Mouse (Mus musculus): ENCODE results near the gene Sall4.
A peak's percentile ranks its signal among the peaks of the same experiment; 100 is the strongest.

Sall4 gene

GRCm38 (mm10) chr2:168767582-168767981 is at the start of gene Sall4:
Gene Sall4, minus strand, starts transcription at chr2:168767943.
- DNase-seq (ENCODE audit: low spot score in 2 of 2) = no peak

GRCm38 (mm10) chr2:168813243-168813642 is 45.5 kb upstream of the Sall4 start:
- DNase-seq (ENCODE audit: low spot score in 2 of 2) = no peak

- DNase-seq (ENCODE audit: low spot score in 2 of 2) = no peak
Observed at GRCm38 (mm10) chr2:168809895-168810294, 42.2 kb upstream of the Sall4 start.

GRCm38 (mm10) chr2:168807681-168808080 is 39.9 kb upstream of the Sall4 start:
- no peak for DNase-seq (ENCODE audit: low spot score in 2 of 2)

- no peak for DNase-seq (ENCODE audit: low spot score in 2 of 2)
Observed at GRCm38 (mm10) chr2:168803849-168804248, 36.1 kb upstream of the Sall4 start.

GRCm38 (mm10) chr2:168799326-168799725 is 31.6 kb upstream of the Sall4 start:
- no peak for DNase-seq (ENCODE audit: low spot score in 2 of 2)

- peak; percentile 20 for DNase-seq (ENCODE audit: low spot score in 2 of 2)
Observed at GRCm38 (mm10) chr2:168798921-168799320, 31.2 kb upstream of the Sall4 start.

GRCm38 (mm10) chr2:168791115-168791802 is 23.5 kb upstream of the Sall4 start:
- no peak for DNase-seq (ENCODE audit: low spot score in 2 of 2)

GRCm38 (mm10) chr2:168786174-168786573 is 18.4 kb upstream of the Sall4 start:
- no peak for DNase-seq (ENCODE audit: low spot score in 2 of 2)

- no peak for DNase-seq (ENCODE audit: low spot score in 2 of 2)
Observed at GRCm38 (mm10) chr2:168780596-168780995, 12.9 kb upstream of the Sall4 start.

GRCm38 (mm10) chr2:168780024-168780423 is 12.3 kb upstream of the Sall4 start:
- DNase-seq (ENCODE audit: low spot score in 2 of 2) = no peak

- DNase-seq (ENCODE audit: low spot score in 2 of 2) = no peak
Observed at GRCm38 (mm10) chr2:168777481-168777880, 9.7 kb upstream of the Sall4 start.

- DNase-seq (ENCODE audit: low spot score in 2 of 2) = no peak
Observed at GRCm38 (mm10) chr2:168776238-168776637, 8.5 kb upstream of the Sall4 start.

GRCm38 (mm10) chr2:168769259-168769658 is 1.5 kb upstream of the Sall4 start:
- DNase-seq (ENCODE audit: low spot score in 2 of 2) = no peak

- no peak for DNase-seq (ENCODE audit: low spot score in 2 of 2)
Observed at GRCm38 (mm10) chr2:168766538-168767361, 993 bp downstream of the Sall4 start.

- DNase-seq (ENCODE audit: low spot score in 2 of 2) = no peak
Observed at GRCm38 (mm10) chr2:168765696-168766537, 1.8 kb downstream of the Sall4 start.

- DNase-seq (ENCODE audit: low spot score in 2 of 2) = peak; percentile 34 to 36
Observed at GRCm38 (mm10) chr2:168765065-168765681, 2.6 kb downstream of the Sall4 start.

- no peak for DNase-seq (ENCODE audit: low spot score in 2 of 2)
Observed at GRCm38 (mm10) chr2:168764460-168764867, 3.3 kb downstream of the Sall4 start.

GRCm38 (mm10) chr2:168763785-168764184 is 4.0 kb downstream of the Sall4 start:
- DNase-seq (ENCODE audit: low spot score in 2 of 2) = no peak

- DNase-seq (ENCODE audit: low spot score in 2 of 2) = no peak
Observed at GRCm38 (mm10) chr2:168762411-168762815, 5.3 kb downstream of the Sall4 start.

GRCm38 (mm10) chr2:168761954-168762353 is 5.8 kb downstream of the Sall4 start:
- no peak for DNase-seq (ENCODE audit: low spot score in 2 of 2)

GRCm38 (mm10) chr2:168761141-168761540 is 6.6 kb downstream of the Sall4 start:
- DNase-seq (ENCODE audit: low spot score in 2 of 2) = no peak

All from right cerebral cortex, adult 2 months (tissue).